10 mouse cellular contexts compared by ENCODE assay signal in the genomic region with DNA sequence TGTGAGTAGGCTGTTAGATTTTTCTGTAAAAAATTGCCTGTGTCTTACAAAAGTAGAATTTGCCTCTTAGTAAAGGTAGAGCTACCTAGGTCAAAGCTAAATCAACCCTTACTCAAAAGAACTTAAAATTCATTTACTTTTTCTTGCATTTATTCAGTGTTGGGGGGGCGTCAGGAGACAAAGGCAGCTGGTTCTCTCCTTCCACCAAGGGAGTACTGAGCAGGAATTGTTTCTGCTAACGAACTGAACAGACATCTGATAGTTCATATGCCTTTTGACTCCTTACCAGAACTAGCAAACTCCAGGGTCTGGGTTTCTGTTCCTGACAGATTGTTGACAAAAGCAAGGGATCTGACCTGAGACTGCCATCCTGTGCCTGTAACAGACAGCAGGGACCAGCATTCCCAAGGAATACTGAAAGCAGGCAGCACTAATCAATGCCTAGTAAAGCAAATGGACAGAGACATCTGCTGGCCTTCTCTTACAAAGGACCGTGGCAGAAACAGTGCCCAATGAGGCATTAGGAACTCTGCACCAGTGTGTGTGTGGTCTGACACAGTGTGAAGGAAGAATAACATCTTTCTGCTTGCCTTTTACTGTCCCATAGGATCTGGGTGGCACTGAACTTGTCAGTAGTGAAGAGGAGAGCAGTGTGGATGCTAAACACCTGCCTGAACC.
A peak's percentile ranks its signal among the peaks of the same experiment; 100 is the strongest.
DNase-seq lines count a peak whose midpoint lies in the region; ATAC-seq and TF ChIP-seq lines count a peak whose summit lies in the region.
"Had no signal": no experiment of that assay in that cellular context is flagged by ENCODE, and none has a peak within 500 bp of the region (broad histone marks: within the 10 kb centered on the region; RNA-seq: fewer than 3 reads in every experiment).

No protein-coding gene starts in this region.

- WGBS in embryonic facial prominence, embryonic 10.5 days, result 47% methylated on average over 3 of the region's 3 CpGs
- WGBS in hindbrain, postnatal 0 days, result 29% methylated on average over 3 of the region's 3 CpGs

- H3K4me1 ChIP-seq in embryonic facial prominence, embryonic 10.5 days, result peaks cover 9% of the 10 kb centered on the region; the same call in 1 of the 2 replicates
- 0 out of 2 replicates have a peak, but pooled peaks cover 14% of the 10 kb centered on the region for H3K4me1 ChIP-seq in hindbrain, postnatal 0 days (ENCODE audit: insufficient read depth, low read length)

- H3K4me3 ChIP-seq in layer of hippocampus, adult 2 months, result no peak overlapping the region
- H3K4me3 ChIP-seq in embryonic facial prominence, embryonic 10.5 days, result no peak overlapping the region
- no peak overlapping the region for H3K4me3 ChIP-seq in hindbrain, postnatal 0 days (ENCODE audit: low read length)

- ATAC-seq in hindbrain, postnatal 0 days, result peak; percentile 77

- H3K27ac ChIP-seq in layer of hippocampus, adult 2 months, result peak overlapping the region; percentile 23; the same call in 1 of the 2 replicates
- peak overlapping the region; percentile 12 for H3K27ac ChIP-seq in embryonic facial prominence, embryonic 10.5 days (replicated peaks)
- no peak overlapping the region for H3K27ac ChIP-seq in hindbrain, postnatal 0 days
- H3K27ac ChIP-seq: liver, embryonic 14.5 days had no signal

- no peaks in the 10 kb centered on the region for H3K9me3 ChIP-seq in embryonic facial prominence, embryonic 10.5 days
- no peaks in the 10 kb centered on the region for H3K9me3 ChIP-seq in hindbrain, postnatal 0 days (ENCODE audit: low read length)

- no peak for DNase-seq in layer of hippocampus, adult 2 months (ENCODE audit: low spot score in 2 of 2)
- no peak for DNase-seq in layer of hippocampus, adult 9-10 months (ENCODE audit: low spot score)
- DNase-seq in embryonic facial prominence, embryonic 10.5 days (ENCODE audit: low spot score), result peak; percentile 38
- peak; percentile 62 for DNase-seq in hindbrain, postnatal 0 days (ENCODE audit: low spot score)
- peak; percentile 70 for DNase-seq in retina, embryonic 14.5 days (ENCODE audit: low spot score)
- no peak for DNase-seq in ovary, postnatal 14 days (ENCODE audit: low spot score)
- no peak for DNase-seq in layer of hippocampus, postnatal 25 days (ENCODE audit: extremely low spot score in 1 of 2, low spot score in 1 of 2)
- no peak for DNase-seq in kidney, postnatal 14 days
- DNase-seq: cerebellum, adult 11-12 months had no signal

- TF ChIP-seq CTCF in layer of hippocampus, adult 2 months (conservative IDR thresholded peaks at IDR 0.05), result peak; percentile 17
- peak; percentile 54 for TF ChIP-seq CTCF in hindbrain, postnatal 0 days (IDR thresholded peaks at IDR 0.05; ENCODE audit: low read depth)

- no peak overlapping the region for H3K4me2 ChIP-seq in hindbrain, postnatal 0 days (ENCODE audit: low read depth, low read length)

- H3K27me3 ChIP-seq in embryonic facial prominence, embryonic 10.5 days (replicated peaks; ENCODE audit: low read depth, poor library complexity, severe bottlenecking), result no peaks in the 10 kb centered on the region
- no peaks in the 10 kb centered on the region for H3K27me3 ChIP-seq in hindbrain, postnatal 0 days (ENCODE audit: insufficient read depth, low read length)

- no peaks in the 10 kb centered on the region for H3K36me3 ChIP-seq in embryonic facial prominence, embryonic 10.5 days (replicated peaks)
- no peaks in the 10 kb centered on the region for H3K36me3 ChIP-seq in hindbrain, postnatal 0 days (ENCODE audit: insufficient read depth, low read length)

- H3K9ac ChIP-seq in hindbrain, postnatal 0 days (replicated peaks; ENCODE audit: low read length), result 0 out of 2 replicates have a peak overlapping the region, but pooled peaks have one; percentile 5
- H3K9ac ChIP-seq: liver, embryonic 14.5 days had no signal

Comparison
In these comparisons a context has a peak if more than half of its experiments do, and no peak if none do; other contexts are left out.
1. DNase-seq: peak in embryonic facial prominence, embryonic 10.5 days (single experiment), hindbrain, postnatal 0 days (single experiment) and retina, embryonic 14.5 days (single experiment); none in layer of hippocampus, adult 2 months (0 of 2), layer of hippocampus, adult 9-10 months (single experiment), ovary, postnatal 14 days (single experiment), layer of hippocampus, postnatal 25 days (0 of 2) and kidney, postnatal 14 days (single experiment).